Mouse (Mus musculus) heart, embryonic 12.5 days (tissue): Measurements from ENCODE around the gene Stbd1. TPM values are rescaled to one million over a fixed set of nuclear protein-coding genes. Genes with fewer than 3 reads are reported as not detected.

ENCODE experiments used
- ATAC-seq: fragments of 200-750 bp; cut with Nextera tagmentation; 2 replicates; pipeline ENCODE4 v1.8.0; 2017; ENCODE audit warnings: moderate TSS enrichment, moderate library complexity; ENCODE audit not compliant: insufficient number of reproducible peaks, low FRiP score
- H3K27ac ChIP-seq: fragments of 300-500 bp; sonication (generic); 2 replicates; pipeline ENCODE4 v1.5.1; 2016; ENCODE audit warnings: mild to moderate bottlenecking, moderate library complexity; ENCODE audit not compliant: poor library complexity, severe bottlenecking
- H3K27me3 ChIP-seq: fragments of 300-500 bp; sonication (generic); replicated peaks from 2 replicates; pipeline ENCODE4 v1.6.1; 2016; ENCODE audit warnings: mild to moderate bottlenecking, moderate library complexity
- H3K36me3 ChIP-seq: fragments of 300-500 bp; sonication (generic); 2 replicates; pipeline ENCODE4 v1.6.1; 2016; ENCODE audit warnings: mild to moderate bottlenecking, moderate library complexity
- H3K4me1 ChIP-seq: fragments of 300-500 bp; sonication (generic); replicated peaks from 2 replicates; pipeline ENCODE4 v1.6.1; 2016; ENCODE audit warnings: mild to moderate bottlenecking
- H3K4me2 ChIP-seq: fragments of 300-500 bp; sonication (generic); 2 replicates; pipeline ENCODE4 v1.6.1; 2016; ENCODE audit warnings: mild to moderate bottlenecking, moderate library complexity
- H3K4me3 ChIP-seq: fragments of 300-500 bp; sonication (generic); 2 replicates; pipeline ENCODE4 v1.5.1; 2016; ENCODE audit warnings: mild to moderate bottlenecking
- H3K9ac ChIP-seq: fragments of 300-500 bp; sonication (generic); 2 replicates; pipeline ENCODE4 v1.6.1; 2016; ENCODE audit warnings: mild to moderate bottlenecking, moderate library complexity
- H3K9me3 ChIP-seq: fragments of 300-500 bp; sonication (generic); replicated peaks from 2 replicates; pipeline ENCODE4 v1.6.1; 2016; ENCODE audit warnings: mild to moderate bottlenecking, moderate library complexity
- WGBS: fragments of 180-500 bp; shearing (Covaris S2); methylation state at CpG from one replicate; pipeline ENCODE4 v1.1.7; 2016; 5-methylcytosine and 5-hydroxymethylcytosine counted together
- polyA plus RNA-seq: library from polyadenylated mRNA; unstranded; fragments of >200 nt; fragmentation: Nextera tagmentation; extraction: Ambion mirVana; gene quantifications from 2 replicates; pipeline ENCODE4 v1.2.1, GENCODE M21; 2016

The Stbd1 gene
- polyA plus RNA-seq, 1 experiment from 2014 or later: 87.2 TPM

- WGBS: 80% methylated on average over 3 of the region's 3 CpGs
- Histone ChIP-seq H3K9me3 (no peaks in the 10 kb centered on the region), H3K4me3 (no peak overlapping the region), H3K9ac (no peak overlapping the region), H3K4me2 (no peak overlapping the region), H3K36me3 (no peaks in the 10 kb centered on the region), H3K4me1 (0 out of 2 replicates have a peak, but pooled peaks cover 3% of the 10 kb centered on the region), H3K27me3 (no peaks in the 10 kb centered on the region), H3K27ac (no peak overlapping the region)
- no peak for ATAC-seq
Observed at GRCm38 (mm10) chr5:92640861-92641260, 38.0 kb downstream of the Stbd1 start.

Other genes starting within 250 kb of the Stbd1 start
- gene Nup54, start 167.8 kb upstream of the Stbd1 start, polyA plus RNA-seq: 42.6 and 44.6 TPM in 2 replicates
- gene Scarb2, start 96.2 kb upstream of the Stbd1 start, polyA plus RNA-seq: 17.7 and 18.0 TPM in 2 replicates
- not detected in 2 replicates for gene Fam47e, start 48.0 kb upstream of the Stbd1 start, polyA plus RNA-seq
- gene Ccdc158, start 72.2 kb downstream of the Stbd1 start, polyA plus RNA-seq: 1.1 and 1.2 TPM in 2 replicates
- gene Shroom3, start 80.4 kb downstream of the Stbd1 start, polyA plus RNA-seq: 19.7 and 22.2 TPM in 2 replicates